Mouse (Mus musculus) cerebellum, postnatal 4 days (tissue): Measurements from ENCODE around the gene Hif3a.

Experiments used
- DNase-seq, 2 experiments: peaks; one replicate each; pipeline ENCODE4 v3.0.0; 2022; ENCODE audit warnings: low spot score in 2 of 2, mixed read lengths in 1 of 2

Hif3a gene

GRCm38 (mm10) chr7:17024814-17025504 lies 37.3 kb downstream of the Hif3a start:
- DNase-seq: no peak

GRCm38 (mm10) chr7:17024141-17024540 lies 38.1 kb downstream of the Hif3a start:
- no peak for DNase-seq

GRCm38 (mm10) chr7:17023701-17024100 lies 38.5 kb downstream of the Hif3a start:
- DNase-seq: no peak

GRCm38 (mm10) chr7:17022176-17022575 lies 40.1 kb downstream of the Hif3a start:
- DNase-seq: no peak

DNA sequence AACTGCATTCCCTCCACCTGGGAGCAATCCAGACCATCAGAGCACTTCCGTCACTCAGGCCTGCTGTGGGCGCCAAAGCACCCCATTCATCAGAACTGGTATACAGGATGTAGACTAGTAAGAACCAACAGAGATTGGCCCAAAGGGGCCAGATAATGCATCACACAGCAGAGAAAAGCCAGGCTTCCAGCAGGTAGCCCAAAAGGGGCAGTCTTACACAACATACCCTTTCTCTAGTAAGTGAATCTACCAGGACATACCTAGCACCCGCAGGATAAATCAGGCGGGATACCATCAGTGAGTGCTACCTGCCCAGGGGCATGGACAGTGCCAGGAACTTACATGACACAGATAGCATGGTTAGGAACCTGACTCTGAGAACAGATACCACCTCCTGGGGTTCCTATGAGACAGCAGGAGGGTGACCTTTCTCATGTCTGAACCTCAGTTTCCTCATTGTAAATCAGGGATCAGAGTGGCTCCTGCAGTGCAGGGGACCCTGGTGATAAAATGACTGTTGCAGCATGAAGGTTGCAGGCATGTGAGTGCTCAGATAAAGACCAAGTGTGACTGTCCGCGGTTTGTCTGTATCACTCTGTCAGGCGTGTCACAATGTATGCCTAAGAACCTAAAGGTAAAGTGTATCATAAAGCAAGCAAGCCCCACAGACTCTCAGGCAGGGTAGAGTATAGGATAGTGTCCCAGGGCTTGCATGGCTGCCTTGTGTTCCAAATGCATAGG lies 42.6 kb downstream of the Hif3a start:
- DNase-seq: no peak

GRCm38 (mm10) chr7:17017921-17018320 lies 44.3 kb downstream of the Hif3a start:
- no peak for DNase-seq

DNA sequence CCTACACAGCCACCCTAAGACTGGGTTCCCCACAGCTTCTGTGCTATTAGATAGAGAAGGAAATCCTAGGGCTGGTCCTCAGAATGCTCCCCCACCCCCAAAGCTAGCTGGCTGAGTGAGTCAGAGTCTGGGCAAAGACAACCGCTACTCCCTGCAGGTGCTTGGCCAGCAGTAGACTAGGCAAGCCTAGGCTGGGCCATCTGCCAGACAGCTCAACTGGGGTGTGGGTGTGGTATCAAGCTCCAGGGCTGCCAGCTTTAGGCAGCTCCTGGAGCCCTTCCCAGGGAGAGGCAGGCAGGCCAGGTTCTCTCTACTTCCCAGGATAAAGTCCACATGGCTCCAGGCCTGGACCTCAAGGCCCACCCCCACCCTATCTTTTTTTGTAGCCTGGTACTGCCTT lies 45.2 kb downstream of the Hif3a start:
- peak; percentile 57 to 87 for DNase-seq

DNA sequence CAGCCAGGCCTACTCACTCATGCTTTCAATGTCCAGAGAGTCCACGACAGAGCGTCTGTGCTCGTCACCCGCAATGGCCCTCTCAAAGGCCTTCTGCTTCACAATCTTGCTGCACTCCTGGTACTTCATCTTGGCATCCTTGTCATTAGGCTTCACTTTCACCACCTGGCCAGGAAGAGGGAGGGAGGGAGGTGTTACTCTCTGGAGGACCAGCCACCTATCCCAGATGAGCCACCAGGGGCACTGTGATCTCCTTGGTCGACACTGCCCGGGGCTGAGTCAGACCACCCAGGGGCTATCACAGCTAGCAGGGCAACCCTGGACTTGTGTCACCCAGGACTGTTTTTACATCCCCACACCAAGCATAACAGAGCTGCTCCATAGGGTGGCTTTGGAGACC lies 46.8 kb downstream of the Hif3a start:
- DNase-seq: no peak

GRCm38 (mm10) chr7:17011909-17012590 lies 50.2 kb downstream of the Hif3a start:
- no peak for DNase-seq

DNA sequence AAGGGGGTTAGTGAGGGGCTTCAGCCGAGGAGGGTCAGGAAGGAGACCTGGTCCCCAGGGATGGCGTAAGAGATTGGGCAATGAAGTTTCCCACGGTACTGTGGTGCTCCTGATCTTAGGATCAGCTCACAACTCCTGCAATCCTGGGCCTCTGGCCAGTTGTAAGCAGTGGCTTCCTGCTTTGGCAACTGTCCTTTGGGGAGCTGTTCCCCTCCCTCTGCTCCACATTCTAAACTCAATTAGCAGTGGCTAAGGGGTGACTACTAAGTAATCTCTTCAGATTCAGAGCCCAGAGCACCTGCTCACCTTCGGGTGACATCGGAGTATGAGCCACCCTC lies 52.2 kb downstream of the Hif3a start:
- no peak for DNase-seq

- DNase-seq: no peak
Observed at GRCm38 (mm10) chr7:17009326-17010009, 52.8 kb downstream of the Hif3a start.

GRCm38 (mm10) chr7:17007300-17007699 lies 54.9 kb downstream of the Hif3a start:
- peak in 1 of 2 experiments; percentile 24 for DNase-seq

DNA sequence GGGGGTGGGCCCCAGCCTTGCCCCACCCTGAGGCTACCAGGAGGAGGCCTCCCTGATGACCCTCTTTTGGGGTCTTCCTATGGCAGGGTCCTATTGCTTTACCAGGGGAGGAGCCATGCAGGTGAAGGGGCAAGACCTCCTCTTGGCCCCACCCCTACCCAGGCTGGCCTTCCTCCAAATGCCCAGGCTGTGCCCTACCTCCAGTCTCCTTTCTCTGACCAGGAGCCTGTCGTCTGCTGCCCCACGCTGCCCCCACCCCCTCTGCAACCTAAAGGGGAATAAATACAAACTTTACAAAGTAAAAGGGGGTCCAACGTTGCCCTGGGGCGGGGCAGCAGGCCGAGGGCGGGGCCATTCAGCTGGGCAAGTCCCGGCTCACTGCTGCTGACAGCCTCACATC lies 57.5 kb downstream of the Hif3a start:
- no peak for DNase-seq

GRCm38 (mm10) chr7:17003230-17003960 lies 58.8 kb downstream of the Hif3a start:
- no peak for DNase-seq

DNA sequence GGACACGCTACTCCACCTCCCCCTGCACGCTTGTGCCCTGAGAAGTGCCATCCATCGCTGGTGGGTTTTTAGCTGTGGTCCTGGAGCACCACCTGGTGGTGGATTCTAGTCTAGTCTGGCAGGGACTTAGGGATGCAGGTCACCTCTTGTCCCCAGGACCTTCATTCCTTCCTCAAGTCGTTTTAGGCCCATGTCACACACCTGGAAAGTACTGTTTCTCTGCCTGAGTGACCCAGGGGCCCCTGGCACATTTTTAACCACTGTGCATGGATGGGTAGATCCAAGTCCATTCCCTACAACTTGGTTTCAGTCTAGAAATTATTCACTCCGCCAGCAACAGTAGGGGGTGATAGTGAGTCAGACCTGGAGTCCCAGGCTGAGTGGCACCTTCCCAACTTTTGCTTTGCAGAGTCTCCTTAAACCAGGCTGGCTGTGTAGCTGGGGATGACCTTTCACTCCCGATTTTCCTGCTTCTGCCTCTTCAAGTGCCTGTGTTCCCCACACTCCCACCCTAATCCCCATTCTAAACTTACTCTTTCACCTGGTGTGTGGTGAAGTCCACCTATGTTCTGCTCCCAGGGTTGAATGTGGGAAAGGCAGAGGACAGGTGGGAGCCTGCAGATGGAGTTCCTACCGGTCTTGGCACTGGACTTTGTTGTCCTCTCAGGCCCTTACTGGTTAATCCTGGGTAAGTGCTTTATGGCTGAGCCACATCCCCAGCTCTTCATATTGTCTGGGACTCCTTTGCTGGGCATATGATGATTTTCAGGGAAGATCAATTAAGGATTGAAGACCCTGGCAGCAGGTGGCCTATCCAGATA lies 59.6 kb downstream of the Hif3a start:
- DNase-seq: peak; percentile 69 to 90

GRCm38 (mm10) chr7:16999650-17000049 lies 62.6 kb downstream of the Hif3a start:
- DNase-seq: peak; percentile 95 to 97

DNA sequence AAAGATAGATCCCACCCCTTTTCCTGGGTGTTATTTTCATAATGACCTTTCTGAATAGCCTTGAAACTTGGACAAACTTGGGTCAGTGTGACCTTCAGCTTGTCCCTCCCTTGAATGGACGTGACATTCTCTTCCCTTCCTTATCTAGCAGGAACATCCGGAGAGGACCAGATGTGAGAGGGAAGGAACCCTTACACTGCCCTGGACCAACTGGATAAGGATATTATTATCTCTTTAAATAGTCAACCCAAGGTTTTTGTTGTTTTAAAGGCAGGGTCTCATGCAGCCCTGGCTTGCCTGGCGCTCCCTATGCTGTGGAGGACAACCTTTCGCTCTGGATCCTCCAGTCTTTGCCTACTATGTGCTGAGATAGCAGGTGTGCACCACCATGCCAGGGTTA lies 63.0 kb downstream of the Hif3a start:
- DNase-seq: no peak

GRCm38 (mm10) chr7:16995345-16995744 lies 66.9 kb downstream of the Hif3a start:
- no peak for DNase-seq

DNA sequence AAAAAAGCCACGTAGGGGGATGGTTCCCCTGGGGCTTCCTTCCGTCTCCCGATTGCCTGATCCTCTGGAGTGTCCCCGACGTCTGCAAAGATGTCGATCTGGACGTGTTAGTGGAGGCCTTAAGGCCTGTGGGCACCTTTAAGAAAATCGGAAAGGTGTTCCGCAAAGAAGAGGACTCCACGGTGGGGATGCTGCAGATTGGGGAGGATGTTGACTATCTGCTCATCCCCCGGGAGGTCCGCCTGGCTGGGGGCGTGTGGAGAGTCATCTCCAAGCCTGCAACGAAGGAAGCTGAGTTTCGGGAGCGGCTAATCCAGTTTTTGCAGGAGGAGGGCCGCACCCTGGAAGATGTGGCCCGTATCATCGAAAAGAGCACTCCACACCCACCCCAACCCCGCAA lies 67.8 kb downstream of the Hif3a start:
- no peak for DNase-seq

GRCm38 (mm10) chr7:16993651-16994399 lies 68.4 kb downstream of the Hif3a start:
- DNase-seq: peak in 1 of 2 experiments; percentile 48
